Mouse (Mus musculus) embryonic facial prominence, embryonic 14.5 days (tissue): ENCODE measurements at regions not wholly inside any gene's neighbourhood (a gene's known extent, or its start where the extent isn't known, plus 50 kb on each side); places are given as distances from the start of the nearest gene placed in this dataset.

Source experiments
- ATAC-seq: fragments of 200-750 bp; cut with Nextera tagmentation; 2 replicates; pipeline ENCODE4 v1.8.0; 2017; ENCODE audit warnings: low read depth, moderate number of reproducible peaks, moderate TSS enrichment
- DNase-seq: peaks from one replicate; pipeline ENCODE4 v3.0.0-alpha.2; 2015; ENCODE audit warnings: low spot score
- H3K27ac ChIP-seq: fragments of 300-500 bp; sonication (generic); replicated peaks from 2 replicates; pipeline ENCODE4 v1.5.1; 2014; ENCODE audit warnings: low read depth, mild to moderate bottlenecking, low read length, moderate library complexity
- H3K27me3 ChIP-seq: fragments of 300-500 bp; sonication (generic); replicated peaks from 2 replicates; pipeline ENCODE4 v1.6.1; 2014; ENCODE audit warnings: low read length; ENCODE audit not compliant: control insufficient read depth, insufficient read depth
- H3K36me3 ChIP-seq: fragments of 300-500 bp; sonication (generic); 2 replicates; pipeline ENCODE4 v1.6.1; 2014; ENCODE audit warnings: low read length, mixed read lengths; ENCODE audit not compliant: control insufficient read depth, insufficient read depth
- H3K4me1 ChIP-seq: fragments of 300-500 bp; sonication (generic); 2 replicates; pipeline ENCODE4 v1.6.1; 2014; ENCODE audit warnings: antibody characterized with exemption, low read length; ENCODE audit not compliant: control insufficient read depth, insufficient read depth
- H3K4me2 ChIP-seq: fragments of 300-500 bp; sonication (generic); 2 replicates; pipeline ENCODE4 v1.6.1; 2014; ENCODE audit warnings: low read depth, mild to moderate bottlenecking, low read length, moderate library complexity, mixed read lengths
- H3K4me3 ChIP-seq: fragments of 300-500 bp; sonication (generic); 2 replicates; pipeline ENCODE4 v1.5.1; 2014; ENCODE audit warnings: low read depth, mild to moderate bottlenecking, low read length
- H3K9ac ChIP-seq: fragments of 300-500 bp; sonication (generic); 2 replicates; pipeline ENCODE4 v1.6.1; 2014; ENCODE audit warnings: low read depth, mild to moderate bottlenecking, low read length, moderate library complexity, mixed read lengths
- H3K9me3 ChIP-seq: fragments of 300-500 bp; sonication (generic); 2 replicates; pipeline ENCODE4 v1.6.1; 2016; ENCODE audit warnings: low read length; ENCODE audit not compliant: control insufficient read depth
- WGBS: fragments of 180-500 bp; shearing (Covaris S2); extraction: QIAGEN DNeasy Blood & Tissue Kit; methylation state at CpG from one replicate; pipeline ENCODE4 v1.1.7; 2014; 5-methylcytosine and 5-hydroxymethylcytosine counted together

- DNase-seq (peak; percentile 1), ATAC-seq (no peak)
- Histone ChIP-seq H3K4me3 (no peak overlapping the region), H3K4me2 (no peak overlapping the region), H3K36me3 (no peaks in the 10 kb centered on the region), H3K27ac (no peak overlapping the region), H3K4me1 (no peaks in the 10 kb centered on the region), H3K9me3 (no peaks in the 10 kb centered on the region), H3K27me3 (no peaks in the 10 kb centered on the region), H3K9ac (no peak overlapping the region)
- WGBS: 82% methylated on average over 10 of the region's 10 CpGs
These were observed 584.7 kb downstream of the Sqor start for GRCm38 (mm10) chr2:123349625-123350346.

GRCm38 (mm10) chr2:123364204-123364603 lies 599.2 kb downstream of the Sqor start:
- Histone ChIP-seq H3K27ac (no peak overlapping the region), H3K9ac (no peak overlapping the region), H3K27me3 (no peaks in the 10 kb centered on the region), H3K4me3 (no peak overlapping the region), H3K9me3 (no peaks in the 10 kb centered on the region), H3K4me1 (no peaks in the 10 kb centered on the region), H3K4me2 (no peak overlapping the region), H3K36me3 (no peaks in the 10 kb centered on the region)
- ATAC-seq (no peak), DNase-seq (peak; percentile 11)

- H3K4me2 ChIP-seq: no peak overlapping the region
- 88% methylated on average over 2 of the region's 2 CpGs for WGBS
- ATAC-seq: no peak
- no peaks in the 10 kb centered on the region for H3K4me1 ChIP-seq
- no peak overlapping the region for H3K4me3 ChIP-seq
- no peak overlapping the region for H3K27ac ChIP-seq
- no peak for DNase-seq
- no peaks in the 10 kb centered on the region for H3K9me3 ChIP-seq
- no peak overlapping the region for H3K9ac ChIP-seq
- H3K36me3 ChIP-seq: no peaks in the 10 kb centered on the region
- no peaks in the 10 kb centered on the region for H3K27me3 ChIP-seq
These were observed 601.5 kb downstream of the Sqor start for GRCm38 (mm10) chr2:123366571-123366970.

- ATAC-seq (no peak; the same call in 1 of the 2 replicates), DNase-seq (peak; percentile 35)
- Histone ChIP-seq H3K9me3 (no peaks in the 10 kb centered on the region), H3K9ac (no peak overlapping the region), H3K27me3 (no peaks in the 10 kb centered on the region), H3K36me3 (no peaks in the 10 kb centered on the region), H3K4me2 (no peak overlapping the region), H3K4me1 (no peaks in the 10 kb centered on the region), H3K27ac (no peak overlapping the region), H3K4me3 (no peak overlapping the region)
- 55% methylated on average over 6 of the region's 6 CpGs for WGBS
These were observed 620.8 kb downstream of the Sqor start for GRCm38 (mm10) chr2:123385622-123386418.

GRCm38 (mm10) chr2:123386773-123387604 lies 622.0 kb downstream of the Sqor start:
- no peak overlapping the region for H3K9ac ChIP-seq
- H3K36me3 ChIP-seq: no peaks in the 10 kb centered on the region
- 60% methylated on average over 7 of the region's 7 CpGs for WGBS
- H3K27me3 ChIP-seq: no peaks in the 10 kb centered on the region
- H3K4me1 ChIP-seq: no peaks in the 10 kb centered on the region
- H3K9me3 ChIP-seq: no peaks in the 10 kb centered on the region
- no peak overlapping the region for H3K4me2 ChIP-seq
- ATAC-seq: no peak
- no peak overlapping the region for H3K27ac ChIP-seq
- H3K4me3 ChIP-seq: no peak overlapping the region
- DNase-seq: no peak

GRCm38 (mm10) chr2:123390981-123391380 lies 625.9 kb downstream of the Sqor start:
- WGBS: 84% methylated on average over 1 of the region's 1 CpGs
- H3K27ac ChIP-seq: no peak overlapping the region
- DNase-seq: no peak
- no peaks in the 10 kb centered on the region for H3K36me3 ChIP-seq
- no peak overlapping the region for H3K4me2 ChIP-seq
- H3K9me3 ChIP-seq: no peaks in the 10 kb centered on the region
- H3K4me1 ChIP-seq: no peaks in the 10 kb centered on the region
- no peak overlapping the region for H3K4me3 ChIP-seq
- no peaks in the 10 kb centered on the region for H3K27me3 ChIP-seq
- no peak for ATAC-seq
- H3K9ac ChIP-seq: no peak overlapping the region

GRCm38 (mm10) chr2:123394296-123394695 lies 629.3 kb downstream of the Sqor start:
- WGBS: 79% methylated on average over 3 of the region's 3 CpGs
- Histone ChIP-seq H3K4me2 (no peak overlapping the region), H3K27ac (no peak overlapping the region), H3K9me3 (no peaks in the 10 kb centered on the region), H3K4me3 (no peak overlapping the region), H3K4me1 (no peaks in the 10 kb centered on the region), H3K9ac (no peak overlapping the region), H3K27me3 (no peaks in the 10 kb centered on the region), H3K36me3 (no peaks in the 10 kb centered on the region)
- DNase-seq (no peak), ATAC-seq (no peak)

- 44% methylated on average over 1 of the region's 1 CpGs for WGBS
- H3K4me1 ChIP-seq: no peaks in the 10 kb centered on the region
- ATAC-seq: no peak
- DNase-seq: no peak
- H3K4me3 ChIP-seq: no peak overlapping the region
- no peak overlapping the region for H3K4me2 ChIP-seq
- no peaks in the 10 kb centered on the region for H3K9me3 ChIP-seq
- H3K27ac ChIP-seq: no peak overlapping the region
- H3K36me3 ChIP-seq: no peaks in the 10 kb centered on the region
- H3K9ac ChIP-seq: no peak overlapping the region
- H3K27me3 ChIP-seq: no peaks in the 10 kb centered on the region
These were observed 632.5 kb downstream of the Sqor start for GRCm38 (mm10) chr2:123397551-123397950.
